Mouse (Mus musculus): ENCODE results near the gene Trim7. TPM values are rescaled to one million over a fixed set of nuclear protein-coding genes. Genes with fewer than 3 reads are reported as not detected.
A peak's percentile ranks its signal among the peaks of the same experiment; 100 is the strongest.
"Not testable (repeated sequence)": the region's sequence is repeated elsewhere in the genome, so short reads cannot be mapped to it uniquely, and the experiment has no call there.

The Trim7 gene
- total RNA-seq (2021): 1 to 10 TPM; 1.4 to 2.2 TPM

DNA sequence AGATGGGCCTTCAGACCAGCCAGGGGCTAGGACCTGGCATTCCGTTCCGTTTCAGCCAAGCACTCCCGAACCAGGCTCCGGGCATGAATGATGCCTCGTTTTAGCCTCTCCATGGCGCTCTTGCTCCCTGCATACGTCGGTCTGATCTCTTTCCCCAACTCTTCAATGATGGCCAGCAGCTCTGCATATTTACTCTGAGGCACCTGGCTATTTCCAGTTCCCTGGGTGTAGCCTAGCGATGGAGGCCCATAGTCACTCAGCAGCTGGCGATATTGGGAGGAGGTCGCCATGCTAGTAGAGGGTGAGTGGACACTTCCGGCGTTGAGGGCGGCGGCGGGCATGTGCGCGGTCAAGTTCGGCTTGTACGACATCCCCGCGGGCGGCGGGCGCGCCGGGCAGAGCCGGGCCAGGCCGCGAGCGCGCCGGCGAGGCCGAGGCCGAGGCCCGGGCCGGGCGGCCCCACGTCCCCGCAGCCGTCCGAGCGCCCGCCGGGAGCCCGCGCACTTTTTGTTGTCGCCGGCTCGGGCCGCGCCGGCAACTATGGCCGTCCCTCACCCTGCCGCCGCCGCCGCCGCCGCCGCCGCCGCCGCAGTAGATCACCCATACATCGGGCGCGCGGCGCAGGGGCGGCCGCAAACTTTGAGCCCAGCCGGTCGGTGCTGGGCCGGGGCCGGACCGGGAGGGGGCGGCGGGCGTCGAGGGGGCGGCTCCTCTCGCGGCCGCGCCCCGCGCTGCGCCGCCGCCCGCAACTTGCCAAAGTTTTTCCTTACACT is at the start of gene Trim7, which contains the start of gene Gm12184:
Trim7 (plus strand) TSS at position 162 of the 773 bp plus-strand sequence.
Gm12184 (minus strand) TSS at position 677 of the 773 bp plus-strand sequence.
- intact Hi-C loops (cut with DNase I); DNase-seq (ENCODE audit: low spot score in 2 of 2): not testable (repeated sequence)

DNA sequence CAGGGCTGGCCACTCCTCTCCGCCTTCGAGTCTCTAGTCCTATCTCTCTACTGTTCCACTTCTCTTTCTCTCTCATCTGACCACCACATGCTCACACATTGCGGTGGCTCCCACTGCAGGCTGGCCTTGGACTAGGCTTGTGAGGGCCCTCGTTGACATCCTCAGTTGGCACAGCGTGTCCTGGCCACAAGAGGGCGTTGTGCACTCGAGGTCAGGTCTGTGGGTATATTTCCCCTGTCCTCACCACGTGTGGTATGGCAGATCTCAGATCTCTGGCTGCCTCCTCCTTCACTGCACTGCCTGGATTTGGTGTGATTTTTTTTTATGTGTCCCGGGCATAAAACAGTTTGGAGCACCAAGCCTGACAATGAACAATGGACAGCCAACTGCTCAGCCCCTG is 49.3 kb upstream of the Trim7 start:
- intact Hi-C loops (cut with DNase I): loop anchor here (10.0 kb wide), 2 partner anchors 1862 to 1912 kb away; no protein-coding TSS in a partner anchor

DNA sequence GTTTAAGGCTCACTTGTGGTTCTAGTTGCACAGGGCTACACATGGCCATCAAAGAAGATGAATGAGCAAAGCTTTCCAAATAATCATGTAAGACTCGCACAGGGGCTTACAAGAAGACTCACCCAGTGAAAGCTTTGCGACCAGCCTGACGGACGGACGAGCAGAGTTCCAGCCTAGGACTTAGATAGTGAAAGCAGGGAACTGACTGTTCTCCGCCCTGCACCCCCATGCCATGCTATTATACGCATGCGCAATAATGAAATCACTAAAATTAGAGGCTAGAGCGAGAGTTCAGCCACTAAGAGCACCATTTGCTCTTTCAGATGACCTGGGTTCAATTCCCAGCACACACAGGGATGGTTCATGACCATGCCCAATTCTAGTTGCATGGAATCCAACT is 48.6 kb upstream of the Trim7 start:
- DNase-seq (ENCODE audit: low spot score in 2 of 2): no peak
- intact Hi-C loops (cut with DNase I): loop anchor here (10.0 kb wide), 2 partner anchors 1863 to 1913 kb away; no protein-coding TSS in a partner anchor

More for the DNA sequence above, 49.3 kb upstream of the Trim7 start:
- DNase-seq (ENCODE audit: low spot score in 2 of 2): no peak

DNA sequence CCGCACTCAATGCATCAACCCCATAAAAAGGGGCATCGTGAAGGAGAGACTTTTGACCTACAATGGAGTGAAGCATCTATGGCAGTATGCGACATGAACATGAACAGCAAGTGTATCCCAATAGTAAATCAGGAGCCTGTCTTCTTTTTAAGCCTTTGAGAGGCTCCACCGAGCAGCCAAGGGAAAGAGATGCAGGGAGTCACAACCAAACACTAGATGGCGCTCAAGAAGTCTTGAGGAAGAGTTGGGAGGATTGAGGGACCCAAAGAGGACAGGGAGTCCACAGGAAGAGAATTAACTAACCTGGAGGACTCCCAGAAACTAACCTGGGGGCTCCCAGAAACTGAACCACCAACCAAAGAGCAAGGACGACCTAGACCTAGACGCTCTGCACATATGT is 46.5 kb upstream of the Trim7 start:
- DNase-seq (ENCODE audit: low spot score in 2 of 2): no peak
- intact Hi-C loops (cut with DNase I): loop anchor here (10.0 kb wide), 2 partner anchors 1865 to 1915 kb away; no protein-coding TSS in a partner anchor

DNA sequence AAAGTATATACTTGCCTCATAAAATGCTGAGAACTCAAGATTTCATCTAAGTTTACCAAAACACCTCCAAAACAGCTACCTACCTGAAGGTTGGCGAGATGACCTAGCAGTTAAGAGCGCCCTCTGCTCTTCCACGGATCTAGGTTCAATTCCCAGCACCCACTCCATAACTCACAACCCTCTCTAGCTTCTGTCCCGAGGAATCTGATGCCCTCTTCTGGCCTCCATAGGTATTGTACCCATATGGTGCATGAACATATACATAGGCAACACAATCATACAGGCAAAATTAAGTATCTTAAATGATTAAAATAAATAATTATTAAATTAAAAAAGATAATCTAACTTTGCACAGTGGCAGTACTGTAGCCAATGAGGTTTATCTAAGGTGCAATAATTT is 43.7 kb upstream of the Trim7 start:
- no peak for DNase-seq (ENCODE audit: low spot score in 2 of 2)
- intact Hi-C loops (cut with DNase I): no loop called here

DNA sequence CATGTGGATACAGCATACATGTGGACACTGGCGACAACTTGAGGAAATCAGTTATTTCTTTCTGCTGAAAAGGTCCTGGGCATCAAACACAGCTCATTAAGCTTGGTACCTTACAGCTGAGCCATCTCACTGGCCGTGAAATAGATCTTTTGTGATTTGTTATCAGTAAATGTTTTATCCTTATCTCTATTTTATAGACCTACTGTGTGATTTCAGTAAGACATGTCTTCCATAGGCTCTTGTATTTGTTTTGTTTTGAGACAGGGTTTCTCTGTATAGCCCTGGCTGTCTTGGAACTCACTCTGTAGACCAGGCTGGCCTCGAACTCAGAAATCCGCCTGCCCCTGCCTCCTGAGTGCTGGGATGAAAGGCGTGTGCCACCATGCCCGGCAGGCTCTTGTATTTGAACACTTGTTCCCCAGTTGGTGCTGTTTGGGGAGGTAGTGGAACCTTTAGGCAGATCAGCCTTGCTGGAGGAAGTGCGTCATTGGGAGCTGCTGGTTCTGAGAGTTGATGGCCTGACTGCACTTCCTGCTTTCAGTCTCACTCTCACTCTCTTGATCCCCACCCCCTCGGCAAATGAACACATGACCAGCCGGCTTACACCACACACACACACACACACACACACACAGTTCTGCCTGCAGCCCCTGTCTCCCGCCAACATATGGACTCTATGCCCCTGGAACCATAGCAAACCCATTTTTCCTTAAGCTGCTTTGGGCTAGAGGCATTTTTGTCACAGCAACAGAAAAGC is 38.3 kb upstream of the Trim7 start:
- DNase-seq (ENCODE audit: low spot score in 2 of 2): no peak
- intact Hi-C loops (cut with DNase I): loop anchor here (5.0 kb wide), 1 partner anchor 320 kb away; no protein-coding TSS in a partner anchor

DNA sequence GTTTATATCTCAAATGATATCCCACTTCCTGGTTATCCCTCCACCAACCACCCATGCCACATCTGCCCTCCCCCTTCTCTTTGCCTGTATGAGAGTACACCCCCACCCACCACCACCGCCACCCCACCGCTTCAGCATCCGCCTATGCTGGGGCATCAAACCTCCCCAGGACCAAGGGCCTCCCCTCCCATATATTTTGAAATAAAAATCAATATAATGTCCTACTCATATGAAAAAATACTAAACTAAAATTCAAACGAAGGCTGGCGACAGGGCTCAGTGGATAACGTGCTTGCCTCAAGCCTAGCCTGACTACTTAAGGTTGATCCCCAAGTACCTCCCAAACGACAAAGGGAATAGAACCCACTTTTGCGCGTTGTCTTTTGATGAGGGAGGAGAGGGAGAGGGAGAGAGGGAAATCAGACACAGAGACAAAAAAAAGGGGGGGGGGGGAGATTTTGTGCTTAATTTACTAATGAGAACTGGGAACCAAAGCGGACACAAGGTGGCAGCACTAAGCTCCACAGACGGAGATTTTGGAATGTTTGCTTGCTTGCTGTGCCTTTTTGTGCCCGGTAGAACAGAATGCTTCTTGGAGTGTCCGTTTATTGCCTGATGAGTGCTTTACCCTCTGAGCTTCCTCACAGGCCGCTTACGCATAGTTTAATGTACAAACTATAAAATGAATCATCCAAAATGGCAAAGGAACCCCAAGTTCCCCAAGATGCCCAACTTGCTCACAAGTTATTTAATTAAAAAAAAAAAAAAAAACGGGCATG is 37.4 kb upstream of the Trim7 start:
- intact Hi-C loops (cut with DNase I): loop anchor here (5.0 kb wide), 1 partner anchor 319 kb away; no protein-coding TSS in a partner anchor
- peak; percentile 76 for DNase-seq (ENCODE audit: low spot score in 2 of 2)

DNA sequence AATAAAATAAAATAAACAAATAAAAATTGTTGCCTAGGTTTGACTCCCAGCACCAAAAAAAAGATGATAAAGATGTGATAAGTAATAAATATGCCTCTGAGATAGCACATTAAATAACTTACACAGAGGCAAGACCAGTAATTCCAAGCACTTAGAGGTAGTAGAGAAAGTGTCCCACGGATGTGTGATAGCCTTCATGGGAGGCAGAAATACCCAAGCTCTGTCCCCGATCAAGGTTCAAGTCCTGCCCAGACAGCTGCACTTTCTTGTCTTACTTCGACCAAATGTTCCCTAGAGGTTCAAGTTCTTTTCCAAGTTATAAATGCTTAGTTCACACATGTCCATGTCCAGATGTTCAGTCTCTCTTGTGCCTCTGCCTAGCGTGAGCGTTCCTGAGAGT is 36.7 kb upstream of the Trim7 start:
- intact Hi-C loops (cut with DNase I): loop anchor here (5.0 kb wide), 1 partner anchor 318 kb away; no protein-coding TSS in a partner anchor
- no peak for DNase-seq (ENCODE audit: low spot score in 2 of 2)

DNA sequence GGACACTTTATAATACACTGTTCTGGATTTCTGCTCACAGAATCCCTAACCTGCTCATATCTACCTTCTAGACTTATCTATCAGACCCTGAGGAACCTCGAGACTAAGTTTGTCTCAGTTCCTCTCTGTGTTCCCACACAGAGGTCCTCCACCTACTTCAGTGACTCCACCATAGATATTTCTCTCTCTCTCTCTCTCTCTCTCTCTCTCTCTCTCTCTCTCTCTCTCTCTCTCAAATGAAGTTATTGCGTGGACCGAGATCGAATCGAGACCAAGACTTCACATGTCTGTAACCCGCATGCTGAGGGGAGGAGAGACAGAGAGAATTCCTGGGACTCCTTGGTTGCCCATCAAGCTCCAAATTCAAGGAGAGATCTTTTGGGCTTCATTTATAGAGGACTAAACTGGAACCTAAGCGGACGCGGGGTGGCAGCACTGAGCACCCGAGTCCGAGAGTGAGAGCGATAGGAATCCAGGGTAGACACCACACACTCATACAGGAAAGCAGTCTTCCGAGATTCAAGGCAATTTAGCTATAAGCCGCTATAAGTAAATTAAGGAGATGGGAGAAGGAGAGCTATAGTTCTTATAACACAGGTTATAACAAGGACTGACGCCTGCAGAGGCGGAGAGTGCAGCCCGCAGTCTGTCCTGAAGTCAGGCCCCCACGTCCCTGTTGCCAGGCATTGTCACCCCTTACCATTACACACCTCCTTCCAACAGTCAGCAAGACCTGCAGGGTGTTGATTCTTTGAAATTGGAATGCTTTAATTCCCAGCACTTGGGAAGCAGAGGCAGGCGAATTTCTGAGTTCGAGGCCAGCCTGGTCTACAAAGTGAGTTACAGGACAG is 35.7 kb upstream of the Trim7 start:
- peak; percentile 85 to 91 for DNase-seq (ENCODE audit: low spot score in 2 of 2)

DNA sequence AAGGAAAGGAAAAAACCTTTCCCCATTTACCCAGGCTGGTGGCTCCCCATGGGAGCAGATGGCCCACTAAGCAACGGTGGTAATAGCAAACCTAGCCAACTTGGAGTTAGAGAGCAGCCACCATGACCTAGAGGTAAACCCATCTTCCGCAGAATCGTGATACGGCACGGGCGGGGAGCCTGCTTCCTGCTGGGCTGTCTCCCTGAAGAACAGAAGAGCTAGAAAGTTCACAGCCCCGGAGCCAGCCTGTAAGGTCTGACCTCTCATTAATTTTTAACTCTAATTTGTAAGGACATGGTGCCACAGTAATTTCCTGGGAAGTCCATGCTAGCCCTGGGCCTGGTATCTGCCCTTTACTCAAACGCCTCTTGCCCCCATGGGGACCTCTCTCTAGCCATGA is 35.0 kb upstream of the Trim7 start:
- intact Hi-C loops (cut with DNase I): loop anchor here (1.0 kb wide), 1 partner anchor 68 kb away; no protein-coding TSS in a partner anchor
- no peak for DNase-seq (ENCODE audit: low spot score in 2 of 2)

More for the DNA sequence above, 35.7 kb upstream of the Trim7 start:
- intact Hi-C loops (cut with DNase I): loop anchor here (1.0 to 5.0 kb wide), 2 partner anchors 69 to 317 kb away; no protein-coding TSS in a partner anchor

DNA sequence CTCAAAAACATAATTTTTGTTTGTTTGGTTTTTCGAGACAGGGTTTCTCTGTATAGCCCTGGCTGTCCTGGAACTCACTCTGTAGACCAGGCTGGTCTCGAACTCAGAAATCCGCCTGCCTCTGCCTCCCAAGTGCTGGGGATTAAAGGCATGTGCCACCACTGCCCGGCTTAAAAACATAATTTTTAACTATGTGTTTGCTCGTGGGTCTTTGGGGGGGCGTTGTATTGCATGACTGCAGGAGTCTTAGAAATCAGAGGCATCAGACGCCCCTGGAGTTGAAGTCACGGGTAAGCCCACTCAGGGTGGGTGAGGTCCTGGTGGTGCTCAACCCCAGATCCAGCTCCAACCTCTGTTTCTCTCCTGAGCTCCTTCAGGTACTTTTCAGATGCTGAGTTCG is 34.0 kb upstream of the Trim7 start:
- intact Hi-C loops (cut with DNase I): not testable (repeated sequence)

DNA sequence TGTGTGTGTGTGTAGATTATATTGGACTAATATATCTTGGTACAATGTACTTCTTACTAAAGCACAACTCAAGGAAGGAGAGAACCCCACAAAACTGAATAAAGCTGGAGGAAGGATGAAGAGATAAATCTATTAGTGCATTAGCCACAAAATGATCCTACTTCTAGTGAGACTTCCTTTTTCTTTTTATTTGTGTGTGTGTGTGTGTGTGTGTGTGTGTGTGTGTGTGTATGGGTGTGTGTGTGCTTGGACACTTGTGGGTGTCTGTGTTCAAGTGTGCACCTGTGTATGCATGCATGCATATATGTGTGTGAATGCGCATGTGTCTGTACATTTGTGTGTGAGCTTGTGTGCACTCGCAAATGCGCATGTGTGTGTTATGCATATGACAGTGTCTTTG is 32.8 kb upstream of the Trim7 start:
- no peak for DNase-seq (ENCODE audit: low spot score in 2 of 2)
- intact Hi-C loops (cut with DNase I): no loop called here

More for the DNA sequence above, 34.0 kb upstream of the Trim7 start:
- not testable (repeated sequence) for DNase-seq (ENCODE audit: low spot score in 2 of 2)

DNA sequence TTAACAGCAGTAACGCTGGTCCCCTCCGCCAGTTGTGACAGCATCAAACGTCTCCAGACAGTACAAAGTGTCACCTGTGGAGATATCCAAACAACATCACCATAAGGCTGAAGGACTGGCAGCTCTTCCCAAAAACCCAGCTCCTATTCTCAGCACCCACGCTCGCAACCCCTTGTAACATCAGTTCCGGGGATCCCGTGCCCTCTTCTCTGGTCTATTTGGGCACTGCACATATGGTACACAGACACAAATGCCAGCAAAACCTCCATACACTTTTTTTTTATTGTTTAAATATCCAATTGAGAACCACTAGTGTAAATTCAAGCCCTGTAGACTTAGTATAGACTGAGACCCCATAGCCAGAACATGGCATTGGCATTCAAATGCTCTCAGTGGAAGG is 30.7 kb upstream of the Trim7 start:
- intact Hi-C loops (cut with DNase I): no loop called here
- DNase-seq (ENCODE audit: low spot score in 2 of 2): no peak

DNA sequence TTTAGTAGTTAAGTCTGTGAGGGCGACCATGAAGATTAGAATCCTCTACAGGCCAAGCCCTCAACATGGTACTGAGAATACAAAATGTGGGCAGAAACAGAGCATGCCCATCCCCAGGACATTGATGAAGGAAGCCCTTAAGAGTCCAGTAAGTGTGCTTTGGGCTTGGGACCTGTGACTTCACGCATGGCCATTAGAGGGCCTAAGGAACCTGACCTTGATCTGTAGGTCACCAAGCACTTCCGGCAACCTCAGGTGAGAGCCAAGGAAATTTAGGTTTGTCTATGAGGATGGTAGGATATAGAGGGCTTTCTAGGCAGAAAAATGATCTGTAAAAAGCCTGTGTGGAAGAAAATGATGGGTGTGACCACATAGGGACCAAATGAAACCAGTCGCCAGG is 29.6 kb upstream of the Trim7 start:
- DNase-seq (ENCODE audit: low spot score in 2 of 2): no peak
- intact Hi-C loops (cut with DNase I): no loop called here

DNA sequence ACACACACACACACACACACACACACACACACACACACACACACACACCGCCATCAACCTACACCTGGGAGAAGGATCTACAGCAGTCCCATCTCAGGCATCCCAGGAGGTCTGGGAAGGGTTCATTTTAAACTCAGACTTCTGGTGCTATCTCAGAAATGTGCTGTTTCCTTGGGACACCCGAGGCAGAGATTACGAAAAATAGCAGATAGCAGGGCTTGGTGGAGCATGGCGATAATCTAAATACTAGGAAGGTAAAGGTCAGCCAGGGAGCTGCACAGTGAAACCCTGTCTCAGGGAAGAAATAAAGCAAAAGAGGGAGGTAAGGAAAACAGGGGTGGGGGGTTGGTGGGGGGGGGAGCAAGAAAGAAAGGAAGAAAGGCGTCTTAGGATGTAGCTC is 28.7 kb upstream of the Trim7 start:
- intact Hi-C loops (cut with DNase I): no loop called here
- no peak for DNase-seq (ENCODE audit: low spot score in 2 of 2)

DNA sequence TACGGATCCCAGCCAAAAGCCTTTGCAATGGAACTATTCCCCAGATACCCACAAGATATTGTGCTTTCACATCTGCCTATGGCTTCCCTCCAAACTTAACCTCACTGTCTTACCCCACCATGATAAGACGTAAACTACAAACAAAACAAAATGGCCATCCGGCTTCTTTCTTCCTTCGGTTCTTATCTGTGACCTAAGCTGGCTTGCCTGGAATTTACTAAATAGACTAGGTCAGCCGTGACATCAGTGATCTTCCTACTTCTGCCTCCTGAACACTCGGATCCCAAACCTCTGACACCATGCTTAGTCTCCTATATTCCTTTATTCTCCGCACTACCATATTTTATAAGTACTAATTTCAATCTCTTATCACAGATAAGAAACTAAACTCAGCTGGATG is 27.6 kb upstream of the Trim7 start:
- no peak for DNase-seq (ENCODE audit: low spot score in 2 of 2)
- intact Hi-C loops (cut with DNase I): no loop called here

DNA sequence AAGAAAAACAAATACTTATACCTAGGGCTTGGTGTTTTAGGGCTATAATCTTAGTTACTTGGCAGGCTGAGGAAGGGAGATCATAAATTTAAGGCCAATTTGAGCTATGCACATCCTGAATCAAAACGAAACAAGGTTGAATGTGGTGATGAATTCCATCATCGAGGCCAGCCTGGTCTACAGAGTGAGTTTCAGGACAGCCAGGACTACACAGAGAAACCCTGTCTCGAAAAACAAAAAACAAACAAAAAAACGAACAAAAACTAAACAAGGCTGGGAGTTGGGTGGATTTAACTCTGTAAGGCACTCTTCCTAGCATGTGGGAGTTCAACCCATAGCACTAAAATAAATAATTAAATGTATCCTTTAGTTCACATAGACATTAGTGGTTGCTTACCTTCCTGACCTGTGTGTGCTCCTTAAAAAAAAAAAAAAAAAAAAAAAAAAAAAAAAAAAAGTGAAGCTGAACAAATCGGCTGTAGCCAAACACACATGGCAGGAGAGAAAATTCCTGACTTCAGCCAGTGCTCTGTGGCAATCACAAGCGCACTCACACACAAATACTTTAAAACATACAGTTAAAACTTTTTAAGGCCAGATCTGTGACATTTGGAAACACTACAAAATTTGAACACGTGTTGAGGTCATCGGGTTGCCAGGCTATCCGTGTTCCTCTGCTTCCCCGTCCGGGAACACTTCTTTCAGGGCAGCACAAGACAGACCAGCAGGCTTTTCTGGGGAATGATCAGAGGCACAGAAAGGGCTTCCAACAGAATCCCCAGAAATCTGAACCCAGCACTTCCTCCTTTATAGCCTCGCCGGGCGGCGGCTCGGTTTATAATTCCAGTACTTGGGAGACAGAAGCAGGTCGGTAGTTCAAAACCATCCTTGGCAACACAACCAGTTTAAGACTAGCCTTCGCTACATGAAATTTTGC is 26.7 kb upstream of the Trim7 start:
- intact Hi-C loops (cut with DNase I): no loop called here
- DNase-seq (ENCODE audit: low spot score in 2 of 2): no peak

Measured in left cerebral cortex, postnatal 25 days (tissue).